Mouse (Mus musculus): Measurements from ENCODE around the gene Pycr1.

The Pycr1 gene

DNA sequence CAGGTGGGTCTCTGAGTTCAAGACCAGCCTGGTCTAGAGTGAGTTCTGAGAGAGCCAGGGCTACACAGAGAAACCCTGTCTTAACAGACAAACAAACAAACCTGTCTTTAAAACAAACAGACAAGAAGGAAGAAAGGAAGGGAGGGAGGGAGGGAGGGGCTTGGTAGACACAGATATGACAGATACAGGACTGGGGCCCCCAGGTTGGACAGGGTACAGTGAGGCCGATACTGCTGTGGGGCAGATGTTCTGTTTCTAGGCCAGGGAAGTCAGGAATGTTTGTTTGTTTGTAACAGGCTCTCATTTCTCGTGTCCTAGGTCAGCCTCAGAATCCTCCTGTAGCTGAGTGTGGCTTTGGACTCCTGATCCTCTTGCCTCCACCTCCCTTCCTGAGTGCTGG is 40.0 kb downstream of the Pycr1 start:
- DNase-seq (ENCODE audit: low spot score): no peak

GRCm38 (mm10) chr11:120600716-120601115 is 42.9 kb downstream of the Pycr1 start:
- DNase-seq (ENCODE audit: low spot score): no peak

- DNase-seq (ENCODE audit: low spot score): no peak
Observed at GRCm38 (mm10) chr11:120598990-120599549, 44.5 kb downstream of the Pycr1 start.

GRCm38 (mm10) chr11:120598283-120598989 is 45.1 kb downstream of the Pycr1 start, which contains the start of the genes Alyref and Anapc11:
Gene Alyref, minus strand, starts transcription at chr11:120598365.
Gene Anapc11, plus strand, starts transcription at chr11:120598421.
- DNase-seq (ENCODE audit: low spot score): peak; percentile 90

DNA sequence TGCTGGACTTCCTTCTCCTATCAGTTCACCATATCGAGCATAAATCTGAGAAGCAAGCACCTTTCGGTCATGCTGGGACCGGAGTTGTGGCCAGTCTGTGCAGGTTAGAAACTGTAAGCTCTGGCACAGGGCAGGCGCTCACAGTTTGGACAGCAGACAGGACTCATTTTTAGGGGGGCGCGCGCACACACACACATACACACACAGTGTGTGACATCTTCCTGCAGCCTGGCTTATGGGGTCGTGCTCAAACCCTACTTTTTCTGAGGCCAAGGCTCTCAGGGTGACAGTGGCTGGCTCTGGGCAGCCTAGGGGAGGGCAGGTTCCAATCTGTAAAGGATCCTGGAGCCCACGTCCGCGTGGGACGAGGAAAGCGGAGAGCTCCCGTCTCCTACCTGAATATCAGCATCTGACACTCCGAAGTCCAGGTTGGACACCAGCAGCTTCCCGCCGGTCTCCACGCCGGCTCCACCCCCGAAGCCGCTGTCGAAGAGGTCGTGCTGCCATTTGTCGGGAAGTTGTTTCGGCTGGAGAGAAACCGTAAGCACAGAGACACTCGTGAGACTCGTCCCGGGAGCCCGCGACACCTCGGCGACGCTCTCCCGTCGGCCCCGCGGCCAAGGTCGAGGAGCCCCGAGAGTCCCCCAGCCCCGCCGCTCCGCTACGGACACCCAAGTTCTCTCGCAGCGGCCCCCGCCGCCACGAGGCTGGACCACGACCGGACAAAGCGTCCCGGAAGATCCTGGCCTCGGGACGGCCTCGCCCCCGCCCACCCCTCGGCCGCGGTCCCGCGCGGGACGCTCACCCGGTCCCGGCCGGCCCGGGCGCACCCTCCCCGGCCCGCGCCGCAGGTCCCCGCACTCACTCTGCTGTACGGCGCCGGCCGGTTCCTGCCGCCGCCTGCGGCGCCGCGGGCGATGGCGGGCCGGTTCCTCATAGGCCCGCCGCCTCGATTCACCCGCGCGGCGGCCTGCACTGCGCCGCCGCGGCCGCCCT is 46.0 kb downstream of the Pycr1 start:
- no peak for DNase-seq (ENCODE audit: low spot score)

GRCm38 (mm10) chr11:120588531-120588930 is 55.0 kb downstream of the Pycr1 start:
- DNase-seq (ENCODE audit: low spot score): no peak

Data from ovary, postnatal 14 days (tissue).